Mouse (Mus musculus): ENCODE results near the gene Gm44596. TPM values are rescaled to one million over a fixed set of nuclear protein-coding genes. Genes with fewer than 3 reads are reported as not detected.
A peak's percentile ranks its signal among the peaks of the same experiment; 100 is the strongest.

Gm44596 gene
- total RNA-seq (2021), result not detected
- long read RNA-seq, experiment 1, partial matches to known transcripts, result 0 of 3 reads
- long read RNA-seq, experiment 1, other reads (novel, unspliced or antisense), result 3 of 3 reads
- long read RNA-seq, experiment 2, result 0 reads

DNA sequence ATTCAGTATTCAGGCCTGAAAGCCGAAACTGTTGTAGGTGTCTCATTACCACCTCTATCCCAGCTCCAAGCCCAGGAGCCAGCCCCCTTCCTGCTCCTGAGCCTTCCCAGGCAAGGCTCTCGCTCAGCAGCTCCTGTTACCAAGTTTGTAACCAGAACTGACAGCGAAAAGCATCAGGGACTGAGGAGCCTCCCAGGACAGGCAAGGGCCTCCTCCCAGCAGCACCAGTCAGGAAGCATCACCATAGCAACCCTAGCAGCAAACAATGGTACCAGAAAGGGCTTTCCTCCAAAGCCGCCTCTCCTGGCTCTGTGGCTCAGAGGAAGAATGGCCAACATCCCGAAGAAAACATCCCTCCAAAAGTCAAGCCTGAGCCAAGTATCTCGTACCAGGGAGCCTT lies at the start of gene Gm44596, which contains the start of gene Tex52:
Gene Gm44596 (plus strand): TSS at position 312 of the 400 bp plus-strand sequence.
Gene Tex52 (plus strand): TSS at position 265 of the 400 bp plus-strand sequence.
- intact Hi-C loops (cut with DNase I), result loop anchor here (5.0 kb wide), 1 partner anchor 37 kb away; no protein-coding TSS in a partner anchor
- DNase-seq, result no peak

DNA sequence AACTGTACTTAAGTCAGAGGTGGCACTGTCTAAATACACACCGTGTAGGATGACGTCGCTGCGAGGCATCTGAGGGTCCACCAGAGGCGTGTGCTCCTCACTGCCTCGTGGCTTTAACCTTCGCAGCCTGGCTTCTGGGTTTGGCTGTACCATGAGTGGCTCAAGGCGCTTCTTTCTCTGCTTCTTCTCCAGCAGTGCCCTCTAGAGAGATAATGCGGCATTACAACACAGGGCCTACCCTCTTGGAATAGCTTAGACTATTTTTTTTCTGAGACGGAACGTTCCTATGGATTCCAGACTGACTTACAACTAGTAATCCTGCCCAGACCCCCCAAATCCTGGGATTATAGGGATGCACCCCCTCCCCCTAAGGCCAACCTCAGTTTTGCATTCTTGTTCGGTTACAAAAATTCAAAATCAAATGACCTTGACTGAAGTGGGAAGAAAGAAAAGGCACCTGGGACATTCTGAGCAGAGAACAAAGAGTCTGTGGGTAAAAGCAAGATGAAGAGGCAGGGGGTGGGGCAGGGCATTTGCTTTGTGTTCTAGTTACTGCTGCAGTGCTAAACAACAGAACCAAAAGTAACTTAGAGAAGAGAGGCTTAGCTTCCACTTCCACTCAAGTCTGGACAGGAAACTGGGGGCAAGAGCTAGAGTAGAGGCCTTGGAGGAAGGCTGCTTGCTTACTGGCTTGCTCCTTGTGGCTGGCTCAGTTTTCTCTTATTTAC lies 40.7 kb upstream of the Gm44596 start:
- intact Hi-C loops (cut with DNase I), result no loop called here
- peak in 1 of 2 experiments; percentile 60 for DNase-seq

DNA sequence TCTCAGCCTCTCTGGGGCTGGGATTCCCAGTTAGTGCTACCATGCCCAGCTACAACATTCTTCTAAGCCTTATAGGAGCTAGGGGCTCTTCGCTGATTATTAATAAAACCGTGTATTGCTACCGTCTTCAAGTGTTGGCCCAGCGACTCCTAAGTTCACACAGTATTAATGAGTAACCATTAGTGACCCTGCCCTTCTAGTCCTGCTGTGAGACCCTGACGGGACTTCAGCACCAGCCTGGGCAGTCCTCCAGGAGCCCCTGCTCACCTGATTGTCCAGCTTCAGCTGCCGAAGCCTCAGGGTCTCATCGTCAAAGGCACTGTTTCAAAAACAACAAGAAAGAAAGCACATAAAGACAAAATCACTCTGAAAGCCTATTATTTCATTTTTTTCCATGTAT lies 37.8 kb upstream of the Gm44596 start:
- DNase-seq, result no peak
- intact Hi-C loops (cut with DNase I), result no loop called here

GRCm38 (mm10) chr6:128338876-128339275 lies 36.4 kb upstream of the Gm44596 start:
- no peak for DNase-seq
- intact Hi-C loops (cut with DNase I), result no loop called here

DNA sequence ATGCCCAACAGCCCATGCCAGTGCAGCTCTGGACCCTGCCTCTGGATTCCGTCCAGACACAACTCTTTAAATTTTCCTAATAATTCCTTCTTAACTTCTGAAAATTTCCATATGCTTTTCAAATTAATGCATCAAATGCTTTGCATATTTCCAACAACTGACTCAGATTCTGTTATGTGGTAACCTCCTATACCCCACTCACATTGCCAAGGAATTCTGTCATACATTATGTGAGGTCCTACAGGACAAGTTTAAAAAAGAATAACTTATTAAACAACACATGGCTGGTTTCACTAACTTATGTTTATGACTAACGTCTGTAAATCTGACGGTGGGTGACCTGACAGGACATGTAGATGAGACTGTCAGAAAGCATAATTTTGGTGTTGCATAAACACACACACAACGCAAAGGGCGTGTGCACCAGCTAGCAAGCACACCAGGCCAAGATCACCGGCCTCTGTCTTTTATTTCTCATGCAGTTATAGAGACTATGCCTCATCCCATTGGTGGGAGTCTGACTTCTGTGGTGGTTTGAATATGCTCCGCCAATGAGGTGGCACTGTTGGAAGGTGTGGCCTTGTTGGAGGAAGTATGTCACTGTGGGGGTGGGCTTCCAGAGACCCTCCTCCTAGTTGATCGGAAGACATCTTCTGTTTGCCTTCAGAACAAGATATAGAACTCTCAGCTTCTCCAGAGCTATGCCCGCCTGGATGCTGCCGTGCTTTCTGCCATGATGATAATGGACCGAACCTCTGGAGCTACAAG lies 33.2 kb upstream of the Gm44596 start:
- intact Hi-C loops (cut with DNase I), result no loop called here
- no peak for DNase-seq

GRCm38 (mm10) chr6:128345623-128346022 lies 29.7 kb upstream of the Gm44596 start:
- no peak for DNase-seq
- intact Hi-C loops (cut with DNase I), result no loop called here

DNA sequence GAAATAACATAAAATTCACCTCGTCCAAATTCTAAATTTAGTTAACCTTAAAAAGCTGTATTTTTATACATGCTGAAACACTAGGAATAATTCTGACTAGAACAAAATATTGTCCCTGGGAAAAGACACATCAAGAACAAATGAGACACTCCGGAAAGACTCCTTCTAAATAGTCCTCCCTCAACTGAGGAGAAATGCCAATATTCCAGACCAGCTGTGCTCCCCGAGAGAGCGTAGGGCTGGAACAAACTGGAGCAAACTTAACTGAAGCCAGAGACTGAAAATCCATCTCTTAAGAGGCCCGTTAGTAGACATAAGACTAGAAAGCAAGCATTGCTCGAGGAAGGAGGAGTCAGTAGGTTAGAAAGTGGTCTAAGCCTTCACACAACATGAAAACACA lies 28.5 kb upstream of the Gm44596 start:
- DNase-seq, result no peak
- intact Hi-C loops (cut with DNase I), result no loop called here

DNA sequence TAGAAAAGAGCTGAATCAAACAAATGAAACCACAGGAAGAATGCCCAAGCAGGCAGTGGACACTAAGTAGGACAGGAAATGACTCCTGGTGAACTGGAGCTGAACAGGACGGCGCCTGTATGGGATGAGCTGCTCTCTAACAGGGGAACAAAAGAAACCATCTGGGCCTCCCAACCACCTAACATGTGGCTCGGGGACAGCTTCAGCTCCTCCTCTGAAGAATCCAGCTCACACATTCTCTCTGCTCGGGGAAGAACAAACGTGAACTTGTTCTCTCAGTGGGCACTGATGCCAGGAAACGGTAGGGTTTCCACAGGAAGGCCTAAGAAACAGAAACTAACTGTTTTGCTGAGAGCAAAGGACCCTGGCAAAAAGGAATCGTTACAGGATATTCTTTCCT lies 25.6 kb upstream of the Gm44596 start:
- no peak for DNase-seq
- intact Hi-C loops (cut with DNase I), result no loop called here

- intact Hi-C loops (cut with DNase I), result no loop called here
Measured at GRCm38 (mm10) chr6:128354140-128354539, 21.2 kb upstream of the Gm44596 start.

DNA sequence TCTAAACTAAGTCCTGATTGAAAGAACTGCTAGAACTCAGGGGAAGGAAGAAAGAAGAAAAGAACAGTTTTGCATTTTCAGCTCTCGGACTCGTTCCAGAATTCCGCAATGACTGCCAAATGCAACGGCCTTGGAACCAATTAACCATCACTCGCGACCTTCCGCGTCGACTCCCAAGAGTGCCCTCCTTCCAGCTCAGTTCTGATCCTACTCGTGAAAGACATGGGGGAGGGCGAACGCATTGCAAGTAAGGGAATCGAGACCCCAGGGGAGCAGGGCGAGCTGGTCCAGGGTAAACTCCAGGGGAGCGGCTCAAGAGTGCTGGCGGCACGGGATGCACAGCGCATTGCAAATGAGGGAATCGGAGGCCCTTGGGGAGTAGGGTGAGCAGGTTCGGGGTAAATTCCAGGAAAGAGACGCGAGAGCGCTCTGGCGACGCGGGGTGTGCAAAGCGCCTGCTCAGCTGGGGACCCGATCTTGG lies 20.1 kb upstream of the Gm44596 start:
- intact Hi-C loops (cut with DNase I), result loop anchor here (5.0 kb wide), 1 partner anchor 123 kb away; no protein-coding TSS in a partner anchor
- DNase-seq, result peak in 1 of 2 experiments; percentile 11

More at GRCm38 (mm10) chr6:128354140-128354539, 21.2 kb upstream of the Gm44596 start:
- no peak for DNase-seq

DNA sequence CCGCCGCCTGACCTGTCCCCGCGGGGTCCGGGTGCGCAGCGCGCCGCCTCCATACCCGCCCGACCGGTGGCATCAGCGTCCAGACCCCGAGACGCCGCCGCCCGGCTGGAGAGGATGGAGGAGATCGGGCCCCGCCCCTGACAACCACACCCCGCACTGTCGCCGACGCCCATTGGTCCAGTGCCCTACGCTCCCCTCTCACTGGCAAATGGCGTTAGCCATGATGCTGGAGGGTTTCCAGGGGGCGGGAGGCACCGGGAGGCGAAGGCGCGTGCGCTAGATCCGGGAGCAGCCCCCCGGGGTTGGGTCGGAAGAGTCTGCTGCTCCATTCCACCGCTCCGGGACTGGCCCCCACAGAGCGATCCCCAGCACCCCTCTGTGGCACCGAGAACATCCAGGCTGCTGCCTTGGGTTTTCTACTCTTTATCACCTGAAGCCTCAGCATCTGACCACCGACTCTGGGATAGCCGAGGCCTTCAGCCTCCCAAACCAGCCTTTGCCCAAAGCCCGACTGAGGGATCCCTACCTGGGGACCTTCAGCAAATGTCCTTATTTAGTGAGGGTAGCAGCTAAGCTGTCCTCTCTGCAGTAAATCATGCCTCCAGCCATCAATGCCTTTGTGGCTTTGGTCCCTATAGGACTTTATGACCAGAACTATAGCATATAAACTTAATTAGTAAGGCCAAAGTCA lies 19.4 kb upstream of the Gm44596 start, which contains the start of gene Tulp3:
Gene Tulp3 (minus strand): TSS at position 126 of the 691 bp plus-strand sequence.
- peak; percentile 91 to 96 for DNase-seq
- intact Hi-C loops (cut with DNase I), result loop anchor here (5.0 kb wide), 1 partner anchor 124 kb away; no protein-coding TSS in a partner anchor

- intact Hi-C loops (cut with DNase I), result loop anchor here (2.0 to 5.0 kb wide), 2 partner anchors 40 to 127 kb away; no protein-coding TSS in a partner anchor
Measured at GRCm38 (mm10) chr6:128358999-128359398, 16.3 kb upstream of the Gm44596 start.

DNA sequence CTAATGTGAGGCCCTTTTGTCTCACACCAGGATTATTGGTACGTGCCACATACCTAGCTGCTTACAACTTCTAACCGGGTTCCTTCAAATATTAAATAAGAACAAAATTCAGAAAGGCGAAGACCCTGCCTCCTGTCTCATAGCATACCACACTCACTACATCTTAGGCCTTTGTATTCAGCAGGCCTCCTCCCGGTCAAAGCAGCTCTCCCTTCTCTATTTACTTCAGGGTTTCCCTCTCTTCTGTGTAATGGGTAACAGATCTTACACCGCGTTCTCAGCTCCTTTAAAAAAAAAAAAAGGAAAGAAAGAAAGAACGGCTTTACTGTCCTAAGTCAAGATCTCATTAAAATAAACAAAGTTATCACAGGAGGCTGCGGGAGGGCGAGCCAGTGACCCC lies 13.4 kb upstream of the Gm44596 start:
- no peak for DNase-seq
- intact Hi-C loops (cut with DNase I), result no loop called here

More at GRCm38 (mm10) chr6:128358999-128359398, 16.3 kb upstream of the Gm44596 start:
- peak; percentile 36 to 67 for DNase-seq

GRCm38 (mm10) chr6:128362381-128363006 lies 12.8 kb upstream of the Gm44596 start, which contains the start of the genes Rhno1 and Foxm1:
TSS of gene Rhno1 (minus strand) at chr6:128362911.
TSS of gene Foxm1 (plus strand) at chr6:128362967.
- intact Hi-C loops (cut with DNase I), result no loop called here
- DNase-seq, result peak; percentile 78 to 80

GRCm38 (mm10) chr6:128363007-128363825 lies 12.1 kb upstream of the Gm44596 start:
- no peak for DNase-seq
- intact Hi-C loops (cut with DNase I), result no loop called here

- intact Hi-C loops (cut with DNase I), result no loop called here
Measured at GRCm38 (mm10) chr6:128364721-128365120, 10.6 kb upstream of the Gm44596 start.

DNA sequence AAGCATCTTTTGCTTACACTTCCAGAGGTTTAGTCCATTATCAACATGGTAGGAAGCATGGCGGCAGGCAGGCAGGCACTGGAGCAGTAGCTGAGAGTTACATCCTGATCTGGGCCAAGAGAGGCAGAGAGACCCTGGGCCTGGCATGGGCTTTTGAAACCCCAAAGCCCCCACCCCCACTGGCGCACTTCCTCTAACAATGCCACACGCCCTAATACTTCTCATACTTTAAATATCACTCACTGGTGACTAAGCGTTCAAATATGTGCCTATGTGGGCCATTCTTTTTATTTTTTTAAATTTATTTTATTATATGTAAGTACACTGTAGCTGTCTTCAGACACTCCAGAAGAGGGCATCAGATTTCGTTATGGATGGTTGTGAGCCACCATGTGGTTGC lies 8.8 kb upstream of the Gm44596 start:
- intact Hi-C loops (cut with DNase I), result no loop called here
- DNase-seq, result no peak

More at GRCm38 (mm10) chr6:128364721-128365120, 10.6 kb upstream of the Gm44596 start:
- DNase-seq, result no peak

DNA sequence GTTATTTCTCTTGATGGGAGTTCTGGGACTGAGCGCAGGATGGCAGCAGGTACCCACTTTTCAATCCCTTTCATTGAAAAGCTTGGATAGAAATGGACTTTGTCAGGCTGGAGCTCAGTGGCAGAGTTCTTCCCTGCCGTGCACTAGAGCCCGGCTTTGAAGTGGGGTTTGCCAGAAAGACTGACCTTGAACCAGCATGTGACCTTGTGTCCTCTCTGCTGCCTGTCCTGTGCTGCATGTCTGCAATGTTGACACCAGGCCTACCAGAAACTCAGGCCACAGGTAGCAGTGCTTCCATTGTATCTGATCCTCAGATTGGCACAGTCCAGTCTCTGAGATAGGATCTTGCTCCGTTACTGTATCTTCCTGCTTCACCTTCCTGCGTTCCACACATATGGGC lies 5.3 kb upstream of the Gm44596 start:
- intact Hi-C loops (cut with DNase I), result no loop called here
- DNase-seq, result no peak
